Mouse (Mus musculus): ENCODE data around the gene Sh3d21.
A peak's percentile ranks its signal among the peaks of the same experiment; 100 is the strongest.
"Not testable (repeated sequence)": the region's sequence is repeated elsewhere in the genome, so short reads cannot be mapped to it uniquely, and the experiment has no call there.

The Sh3d21 gene

DNA sequence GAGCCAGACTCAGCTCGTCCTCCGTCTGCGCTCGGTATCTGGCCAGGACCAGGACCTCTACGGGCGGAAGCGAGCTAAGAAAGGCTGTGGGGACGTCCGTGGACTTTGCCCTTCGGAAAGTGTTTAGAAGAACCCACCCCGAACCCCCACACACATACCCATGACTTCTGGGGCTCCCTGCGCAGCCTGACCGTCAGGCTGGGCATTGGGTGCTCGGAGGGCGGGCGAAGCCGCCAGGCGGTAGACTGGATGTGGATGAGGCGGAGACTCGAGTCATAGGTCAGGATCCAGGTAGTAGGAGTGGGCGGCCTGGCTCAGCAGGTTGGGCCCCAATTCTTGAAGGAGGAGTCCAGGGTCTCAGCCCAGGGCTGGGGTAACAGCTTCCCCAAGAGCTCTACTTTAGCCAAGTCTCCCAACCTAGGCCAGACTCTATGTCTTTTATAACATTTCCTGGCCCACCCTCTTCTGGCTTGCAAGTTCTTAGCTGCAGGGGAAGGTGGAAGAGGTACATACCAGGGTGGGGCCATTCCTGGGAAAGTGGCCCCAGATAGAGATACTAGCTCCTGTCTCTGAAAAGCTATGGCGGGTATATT is at the start of gene Sh3d21:
Gene Sh3d21, minus strand, starts transcription at position 425 of the 593 bp plus-strand sequence.
- DNase-seq = no peak

DNA sequence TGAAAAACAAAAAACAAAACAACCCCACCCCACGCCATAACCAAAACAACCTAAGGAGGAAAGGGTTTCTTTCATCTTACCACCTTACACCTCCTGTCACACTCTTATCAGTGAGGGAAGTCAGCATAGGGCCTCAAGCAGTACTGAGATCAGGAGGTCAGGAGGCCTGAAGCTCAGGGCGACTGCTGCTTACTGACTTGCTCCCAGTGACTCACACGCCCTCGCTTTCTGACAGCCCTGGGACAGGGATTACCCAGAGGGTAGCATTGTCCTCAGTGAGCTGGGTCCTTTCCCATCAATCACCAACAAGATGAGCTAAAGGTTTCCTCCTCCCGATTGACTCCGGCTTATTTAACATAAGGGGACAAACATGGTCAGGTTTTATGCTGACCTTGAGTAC is 43.8 kb upstream of the Sh3d21 start:
- no peak for DNase-seq

DNA sequence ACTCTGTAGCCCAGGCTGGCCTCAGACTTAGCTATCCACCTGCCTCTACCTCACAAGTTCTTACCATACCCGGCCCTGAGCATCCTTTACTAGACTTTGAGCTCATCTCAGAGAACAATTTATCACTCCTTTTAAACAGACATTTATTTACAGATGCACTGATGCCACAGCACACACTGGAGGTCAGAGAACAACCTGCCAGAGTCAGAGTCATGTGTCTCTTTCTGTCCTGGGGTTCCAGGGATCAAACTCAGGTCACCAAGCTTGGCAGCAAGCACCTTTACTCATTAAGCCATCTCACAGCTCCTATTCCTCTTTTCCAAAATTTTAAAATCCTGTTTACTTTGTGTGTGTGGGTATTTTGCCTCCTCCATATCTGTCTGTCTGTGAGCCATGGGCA is 42.1 kb upstream of the Sh3d21 start:
- DNase-seq = no peak

DNA sequence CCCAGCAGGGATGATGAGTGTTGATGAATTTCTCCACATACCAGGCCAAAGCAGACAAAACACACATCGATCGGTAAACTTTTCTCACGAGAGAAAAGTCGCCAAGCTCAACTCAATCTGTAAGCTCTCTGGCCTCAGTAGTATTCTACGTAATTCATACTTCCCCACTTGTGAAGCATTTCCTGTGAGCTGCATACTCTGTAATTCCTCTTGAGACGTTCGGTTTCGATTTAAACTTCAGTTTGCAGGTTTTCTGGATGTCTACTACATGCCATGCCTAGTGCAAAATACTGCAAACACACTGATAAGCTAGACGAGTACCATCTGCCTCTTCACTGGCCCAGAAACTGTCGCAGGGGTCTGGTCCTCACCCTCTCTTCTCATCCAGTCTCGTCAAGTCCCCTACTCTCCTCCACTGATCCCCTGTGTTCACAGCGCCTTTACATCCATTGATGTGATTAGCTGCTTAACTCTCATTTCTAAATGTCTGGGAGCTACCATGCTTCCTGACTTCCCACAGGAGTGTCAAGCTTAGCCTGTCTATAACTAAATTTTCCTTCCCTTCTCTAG is 41.5 kb upstream of the Sh3d21 start:
- no peak for DNase-seq

DNA sequence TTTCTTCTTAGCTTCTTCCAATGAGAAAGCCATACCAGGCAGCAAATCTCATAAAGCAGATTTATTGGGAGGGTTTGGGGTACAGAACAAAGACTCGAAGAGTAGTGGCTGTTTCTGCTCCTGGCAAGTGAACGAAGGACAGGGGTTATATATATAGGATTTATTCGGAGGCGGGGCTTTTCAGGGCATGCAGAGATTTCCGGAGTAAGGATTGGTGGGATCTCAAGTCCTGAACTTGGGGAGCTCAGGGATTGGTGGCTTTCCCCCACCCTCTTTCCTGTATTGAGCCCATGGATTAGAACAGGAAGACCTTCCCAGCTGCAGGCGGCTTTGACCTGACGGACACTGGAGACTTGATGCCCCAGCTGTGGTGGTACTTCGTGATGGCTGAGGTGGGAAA is 40.7 kb upstream of the Sh3d21 start:
- no peak for DNase-seq

DNA sequence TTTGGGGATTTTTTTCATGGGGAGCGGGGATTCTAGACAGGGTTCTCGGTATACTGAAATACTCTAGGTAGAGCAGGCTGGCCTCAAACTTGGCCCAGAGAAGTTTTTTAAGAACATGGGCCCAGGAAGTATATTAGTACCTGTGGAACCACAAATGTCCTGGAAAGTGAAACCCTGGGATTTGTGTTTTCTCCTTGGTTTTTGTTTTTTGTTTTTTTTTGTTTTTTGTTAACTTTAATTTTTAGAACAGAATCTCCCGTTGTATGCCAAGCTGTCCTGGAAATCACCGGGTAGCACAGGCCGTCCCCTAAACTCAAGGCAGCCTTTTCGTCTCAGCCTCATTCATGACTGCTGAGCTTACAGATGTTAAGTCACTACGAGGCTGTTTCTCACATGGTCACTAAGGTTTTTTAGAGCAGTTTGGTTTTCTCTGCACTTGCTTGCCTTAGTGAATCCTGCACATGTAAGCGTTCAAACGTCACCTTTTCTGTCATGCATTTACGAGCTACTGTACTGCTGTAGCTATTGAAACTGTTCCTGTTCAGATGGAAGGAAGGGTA is 40.1 kb upstream of the Sh3d21 start:
- DNase-seq = no peak

DNA sequence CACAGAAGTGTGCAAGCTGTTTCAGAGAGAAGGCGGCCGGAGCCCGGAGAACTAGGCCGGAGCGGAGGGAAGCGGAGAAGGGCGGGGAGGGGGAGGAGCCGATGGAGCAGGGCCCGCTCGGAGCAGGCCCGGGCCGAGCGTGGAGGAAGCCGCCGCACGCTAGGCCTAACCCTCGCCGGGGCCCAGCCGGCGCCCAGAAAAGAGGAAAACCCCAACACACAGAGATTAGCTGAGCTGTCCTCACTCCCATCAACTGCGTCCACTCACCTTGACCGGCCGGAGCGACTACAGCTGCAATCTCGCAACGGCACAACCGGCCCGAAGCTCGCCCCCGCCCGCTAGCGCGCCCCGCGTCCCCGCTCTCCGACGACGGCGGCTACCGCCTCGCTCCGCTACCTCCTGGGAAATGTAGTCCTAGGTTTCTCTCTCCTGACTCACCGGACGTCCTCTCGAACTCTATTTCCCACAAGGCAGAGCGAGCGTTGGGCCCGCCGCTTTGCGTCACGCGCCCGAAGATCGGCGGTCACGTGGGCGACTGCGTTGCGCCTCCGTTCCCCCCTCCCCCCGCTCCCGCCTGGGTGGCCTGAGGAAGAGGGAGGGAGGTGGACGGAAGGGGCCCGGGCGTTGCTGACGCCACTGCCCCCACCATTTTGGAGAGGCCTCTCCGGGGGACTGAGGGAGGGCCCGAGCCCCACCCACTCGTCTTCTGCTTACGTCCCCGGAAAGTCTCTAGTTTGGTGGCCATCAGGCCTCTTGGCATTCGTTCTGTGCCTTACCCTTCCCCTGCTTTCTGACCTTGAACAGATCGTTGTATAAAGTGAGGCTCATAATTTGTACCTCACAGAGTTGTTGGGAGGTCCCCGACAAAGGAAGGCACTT is 39.3 kb upstream of the Sh3d21 start, which contains the start of gene Thrap3:
Gene Thrap3, minus strand, starts transcription at position 458 of the 879 bp plus-strand sequence.
- DNase-seq = peak; percentile 100

DNA sequence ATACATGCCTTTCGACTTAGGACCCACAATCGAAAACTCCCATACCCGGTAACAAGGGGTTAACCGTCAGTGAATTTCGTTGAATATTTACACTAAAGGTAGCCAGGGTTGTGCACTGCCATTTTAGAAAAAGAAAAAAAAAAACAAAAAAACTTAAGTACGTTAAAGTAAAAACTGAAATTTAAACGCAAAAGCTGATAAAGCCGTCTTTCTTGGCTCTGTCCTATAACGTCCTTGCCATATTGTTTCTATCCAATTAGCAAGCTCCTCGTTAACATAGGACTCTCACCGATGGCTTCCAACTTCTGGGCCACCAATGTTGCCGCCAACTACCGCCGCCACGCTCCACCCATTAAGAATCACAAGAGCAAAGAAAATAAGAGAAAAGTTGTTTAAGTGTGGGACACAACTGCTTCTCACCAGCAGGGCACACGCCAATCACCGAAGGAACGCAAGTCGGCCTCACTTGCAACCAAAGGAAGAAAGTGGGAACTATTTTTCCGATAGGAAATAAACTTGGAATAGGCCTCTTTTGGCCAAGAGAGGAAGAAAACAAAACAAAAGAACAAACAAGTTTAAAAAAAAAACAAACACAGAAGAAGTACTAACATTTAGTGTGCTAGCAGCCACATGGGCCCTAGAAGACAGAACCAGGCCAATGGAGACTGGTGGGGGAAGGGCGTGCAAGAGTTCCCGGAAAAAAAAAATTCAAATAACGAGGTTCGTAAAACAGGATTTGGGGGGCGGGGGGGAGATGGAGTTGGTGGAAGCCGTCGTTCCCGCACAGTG is 38.4 kb upstream of the Sh3d21 start:
- DNase-seq = no peak

DNA sequence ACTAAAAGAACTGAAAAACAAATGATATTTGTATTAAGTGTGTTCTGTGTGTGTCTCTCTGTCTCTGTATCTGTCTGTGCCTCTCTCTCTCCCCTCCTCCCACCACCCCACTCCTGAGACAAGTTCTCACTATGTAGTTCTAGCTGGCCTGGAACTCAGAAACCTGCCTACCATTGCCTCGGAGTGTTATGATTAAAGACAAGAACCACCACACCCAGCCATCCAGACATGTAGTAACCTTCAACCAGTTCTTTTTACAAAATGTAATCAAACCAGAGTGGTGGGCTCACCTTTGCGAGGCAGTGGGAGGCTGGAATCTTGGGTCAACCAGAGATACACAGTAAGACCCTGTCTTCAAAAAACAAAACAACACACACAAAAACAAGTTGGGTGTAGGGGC is 37.4 kb upstream of the Sh3d21 start:
- no peak for DNase-seq

DNA sequence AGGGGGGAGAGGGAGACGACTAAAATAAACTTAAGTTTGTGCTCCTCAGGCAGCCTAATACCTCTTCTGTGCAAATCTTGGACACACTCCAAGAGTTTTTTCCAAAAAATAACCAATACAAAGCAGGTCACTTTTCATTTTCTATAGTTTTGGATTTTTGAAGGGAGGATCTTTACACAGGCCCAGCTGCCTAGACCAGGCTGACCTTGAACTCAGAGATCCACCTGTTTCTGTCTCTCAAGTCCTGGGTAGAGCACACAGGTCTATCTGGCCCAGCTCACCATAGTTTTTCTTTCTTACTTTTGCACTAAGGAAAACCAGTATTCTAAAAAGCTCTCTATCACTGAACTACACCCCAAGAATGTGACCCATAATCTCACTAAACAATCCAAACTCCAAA is 36.7 kb upstream of the Sh3d21 start:
- DNase-seq = no peak

DNA sequence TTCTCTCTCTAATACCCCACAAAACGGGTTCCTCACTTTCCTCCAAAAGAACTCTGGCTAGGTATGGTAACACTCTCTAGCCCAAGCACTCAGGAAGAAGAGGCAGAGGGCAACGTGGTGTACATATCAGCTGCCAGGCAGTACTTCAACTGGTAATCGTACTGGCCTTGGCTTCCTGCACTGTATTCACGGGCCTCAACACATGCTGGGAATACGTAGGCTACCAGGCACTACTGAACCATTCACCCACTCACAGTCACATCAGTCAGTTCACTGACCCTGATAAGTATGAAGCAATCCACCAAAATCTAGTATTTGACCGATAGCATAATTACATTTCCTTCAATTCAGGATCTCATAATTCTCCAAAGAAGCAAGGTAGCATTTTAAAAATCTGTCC is 36.3 kb upstream of the Sh3d21 start:
- DNase-seq = no peak

DNA sequence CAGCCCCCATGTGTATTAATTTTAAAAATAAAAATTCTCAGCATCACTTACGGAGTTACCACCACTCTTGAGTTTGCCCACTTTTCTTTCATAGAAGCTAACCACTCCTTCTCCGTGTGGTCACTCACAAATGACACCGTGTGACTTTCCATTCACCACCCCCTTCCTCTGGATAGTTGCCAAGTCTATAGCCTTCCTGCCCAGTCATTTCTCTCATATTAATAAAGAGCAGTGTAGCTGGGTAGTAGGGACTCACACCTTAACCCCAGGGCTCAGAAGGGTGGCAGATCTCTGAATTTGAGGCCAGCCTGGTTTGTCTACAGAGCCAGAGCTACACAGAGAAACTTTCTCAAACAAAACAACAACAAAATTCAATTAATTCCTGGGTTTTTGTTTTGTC is 34.2 kb upstream of the Sh3d21 start:
- DNase-seq = no peak

DNA sequence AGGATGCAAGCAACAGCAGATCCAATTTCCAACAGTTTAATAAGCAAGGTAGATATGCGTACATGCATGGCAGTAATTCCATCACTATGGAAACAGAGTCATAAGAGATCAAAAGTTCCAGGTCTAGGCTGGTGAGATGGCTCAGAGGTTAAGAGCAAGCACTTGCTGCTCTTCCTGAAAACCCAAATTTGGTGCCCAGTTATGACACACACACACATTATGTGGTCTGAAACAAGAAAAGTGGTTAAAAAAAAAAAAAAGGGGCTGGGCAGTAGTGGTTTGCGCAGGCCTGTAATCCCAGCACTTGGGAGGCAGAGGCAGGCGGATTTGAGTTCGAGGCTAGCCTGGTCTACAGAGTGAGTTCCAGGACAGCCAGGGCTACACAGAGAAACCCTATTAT is 31.6 kb upstream of the Sh3d21 start:
- no peak for DNase-seq

DNA sequence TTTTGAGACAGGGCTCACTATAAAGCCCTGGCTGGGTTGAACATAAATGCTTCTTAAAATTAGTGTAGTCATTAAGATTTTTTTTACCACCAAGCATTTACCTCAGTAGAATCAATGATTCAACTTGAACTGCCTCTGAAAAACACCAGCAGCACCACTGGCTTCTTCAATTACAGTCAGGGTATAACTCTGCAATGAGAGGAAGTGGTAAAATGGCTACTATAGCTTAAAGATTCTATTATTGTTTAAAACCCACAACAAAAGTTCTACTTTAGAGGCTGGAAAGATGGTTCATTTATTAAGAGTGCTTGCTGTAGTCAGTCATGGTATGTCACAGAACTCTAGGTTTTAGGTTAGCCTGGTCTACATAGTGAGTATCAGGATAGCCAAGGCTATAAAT is 30.9 kb upstream of the Sh3d21 start:
- no peak for DNase-seq

DNA sequence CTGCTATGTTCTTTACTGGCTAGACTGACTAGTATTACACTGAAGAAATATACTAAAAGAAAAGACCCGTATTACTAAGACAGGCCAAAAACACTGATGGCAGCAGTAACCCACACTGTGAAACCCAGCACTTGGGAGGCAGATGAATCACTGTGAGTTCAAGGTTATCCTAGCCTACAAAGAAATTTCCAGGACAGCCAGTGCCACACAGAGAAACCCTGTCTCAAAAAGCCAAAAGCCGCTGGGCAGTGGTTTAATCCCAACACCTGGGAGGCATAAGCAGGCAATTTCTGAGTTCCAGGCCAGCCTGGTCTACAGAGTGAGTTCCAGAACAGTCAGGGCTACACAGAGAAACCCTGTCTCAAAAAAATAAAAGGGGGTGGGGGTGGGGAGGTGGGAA is 27.3 kb upstream of the Sh3d21 start:
- no peak for DNase-seq

DNA sequence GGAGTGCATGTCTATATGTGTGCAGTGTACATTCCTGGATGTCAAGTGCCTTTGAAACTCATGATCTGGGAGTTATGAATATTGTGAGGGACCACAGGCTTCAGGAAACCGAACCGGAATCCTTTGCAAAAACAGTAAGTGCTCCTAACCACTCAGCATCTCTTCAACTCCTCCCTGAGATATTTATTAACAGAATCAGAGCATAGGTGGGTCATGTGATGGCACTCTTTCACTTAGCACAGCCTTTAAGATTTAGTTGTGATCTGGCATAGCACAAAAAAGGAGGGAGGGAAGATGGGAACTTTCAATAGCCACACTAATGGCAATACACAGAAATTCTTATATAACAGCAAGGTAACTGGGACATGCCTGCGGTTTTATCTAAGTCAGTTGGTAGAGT is 23.8 kb upstream of the Sh3d21 start:
- DNase-seq = no peak

DNA sequence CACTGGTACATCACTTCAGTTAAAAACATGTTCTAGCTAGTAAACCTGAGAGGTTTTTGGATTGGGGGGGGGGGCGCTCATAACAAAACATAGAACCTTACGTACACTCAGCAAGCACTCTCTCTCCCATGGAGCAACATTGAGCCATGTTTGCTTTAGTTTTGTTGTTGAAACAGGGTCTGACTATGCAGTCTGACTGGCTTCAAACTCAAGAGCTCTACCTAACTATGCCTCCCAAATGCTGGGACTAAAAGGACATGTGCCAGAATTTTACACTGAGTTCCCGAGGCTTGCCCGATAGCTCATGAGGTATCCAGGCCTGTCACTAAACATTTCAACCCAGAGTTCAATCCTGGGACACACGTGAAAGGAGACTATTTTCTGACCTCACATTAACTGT is 19.7 kb upstream of the Sh3d21 start:
- no peak for DNase-seq

DNA sequence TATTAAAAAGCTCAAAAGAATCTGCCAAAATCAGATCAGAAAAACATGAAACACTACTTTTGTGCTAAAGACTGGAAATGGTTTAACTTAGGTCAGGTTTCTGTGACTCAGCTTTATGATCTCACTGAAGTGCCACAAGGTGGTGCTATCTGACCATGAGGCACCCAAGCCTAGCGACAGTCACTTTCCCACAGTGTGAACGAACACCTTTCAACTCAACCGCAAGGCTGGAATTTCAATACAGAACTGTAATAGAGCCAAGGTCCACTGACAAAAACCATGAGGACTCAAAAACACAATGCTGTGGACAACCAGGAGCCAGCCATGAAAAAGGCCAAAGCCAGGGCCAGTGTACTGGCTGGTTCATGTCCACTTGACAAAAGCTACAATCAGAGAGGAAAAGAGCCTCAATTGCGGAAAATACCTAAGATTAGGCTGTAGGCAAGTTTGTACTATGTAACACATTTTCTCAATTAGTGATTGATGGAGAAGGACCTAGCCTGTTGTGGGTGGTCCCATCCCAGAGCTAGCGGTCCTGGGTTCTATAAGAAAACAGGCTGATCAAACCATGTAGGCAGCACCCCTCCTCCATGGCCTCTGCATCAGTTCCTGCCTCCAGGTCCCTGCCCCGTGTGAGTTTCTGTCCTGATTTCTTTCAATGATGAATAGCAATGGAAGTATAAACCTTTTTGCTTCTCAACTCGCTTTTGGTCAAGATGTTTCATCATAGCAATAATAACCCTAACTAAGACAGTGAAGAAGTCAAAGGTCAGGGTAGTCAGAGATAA is 18.1 kb upstream of the Sh3d21 start:
- DNase-seq = peak; percentile 45

DNA sequence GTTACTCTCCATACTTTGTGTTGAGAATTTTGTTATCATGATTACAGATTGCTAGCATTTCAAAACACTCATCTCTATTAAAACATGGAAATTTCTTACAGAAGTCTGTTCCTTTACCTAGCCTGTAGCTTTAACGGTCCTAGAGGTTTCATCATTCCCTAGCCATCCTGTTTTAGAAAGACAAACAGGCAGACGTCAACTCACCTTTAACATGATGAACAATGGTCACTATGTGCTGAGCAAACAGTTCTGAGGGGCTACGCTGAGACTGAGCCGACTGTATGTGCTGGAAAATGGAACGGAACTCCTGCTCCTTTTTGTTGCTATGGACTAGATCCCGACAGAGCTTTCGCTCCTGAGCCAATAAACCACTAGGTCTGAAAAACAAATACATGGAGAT is 12.7 kb upstream of the Sh3d21 start:
- not testable (repeated sequence) for DNase-seq

DNA sequence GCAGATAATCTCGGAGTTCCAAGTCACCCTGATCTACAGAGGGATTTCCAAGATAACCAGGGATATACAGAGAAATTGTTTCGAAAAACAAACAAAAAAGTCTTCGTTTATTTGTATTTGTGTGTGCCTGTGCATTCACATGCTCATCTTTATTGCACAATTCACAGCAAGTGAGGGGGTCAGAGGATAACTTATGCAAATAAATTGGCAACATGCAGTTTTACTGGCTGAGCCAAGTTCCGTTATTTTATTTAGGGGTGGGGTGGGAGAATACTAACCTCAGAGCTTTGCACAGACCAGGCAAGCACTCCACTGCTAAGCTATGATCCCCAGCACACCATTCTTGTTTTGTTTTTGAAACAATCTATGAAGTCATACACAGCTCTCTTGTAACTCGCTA is 10.5 kb upstream of the Sh3d21 start:
- DNase-seq = no peak

DNA sequence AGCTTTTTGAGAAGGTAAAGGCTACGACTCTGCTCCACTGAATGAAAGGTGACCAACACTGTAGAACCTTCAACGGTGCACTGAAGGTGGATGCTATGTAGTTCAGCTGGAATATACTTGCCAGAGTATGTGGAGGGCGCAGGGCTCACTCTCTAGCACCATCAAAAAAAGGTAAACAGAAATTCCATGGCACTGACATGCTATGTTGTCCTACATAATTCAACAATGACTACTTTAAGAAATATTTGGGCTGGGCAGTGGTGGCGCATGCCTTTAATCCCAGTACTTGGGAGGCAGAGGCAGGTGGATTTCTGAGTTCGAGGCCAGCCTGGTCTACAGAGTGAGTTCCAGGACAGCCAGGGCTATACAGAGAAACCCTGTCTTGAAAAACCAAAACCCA is 7.4 kb upstream of the Sh3d21 start:
- DNase-seq = not testable (repeated sequence)

DNA sequence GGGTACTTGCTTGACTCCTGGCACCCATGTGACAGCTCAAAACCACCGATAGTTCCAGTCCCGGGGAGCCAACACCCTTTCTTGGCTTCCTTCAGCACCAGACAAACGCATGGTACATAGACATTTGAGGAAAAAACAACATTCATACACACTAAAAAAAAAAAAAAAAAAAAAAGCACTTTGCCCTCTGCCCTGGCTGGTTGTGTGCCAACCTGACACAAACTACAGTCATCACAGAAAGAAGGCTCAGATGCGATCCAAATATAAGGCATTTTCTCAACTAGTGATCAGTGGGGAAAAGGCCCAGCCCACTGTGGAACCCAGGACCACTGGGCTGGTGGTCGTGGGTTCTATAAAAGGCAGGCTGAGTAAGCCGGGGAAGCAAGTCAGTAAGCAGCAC is 5.6 kb upstream of the Sh3d21 start:
- DNase-seq = no peak

Measured in right cerebral cortex, adult 18-20 months (tissue).